Mouse (Mus musculus) liver, embryonic 14.5 days (tissue): Measurements from ENCODE around the gene Spc24.

ENCODE experiments used
- CTCF ChIP-seq: IDR thresholded peaks from 2 replicates; pipeline ENCODE4 v1.5.1; 2016; ENCODE audit warnings: antibody characterized with exemption, low read depth, control low read depth
- EP300 ChIP-seq: IDR thresholded peaks from 2 replicates; pipeline ENCODE4 v1.6.1; 2016; ENCODE audit warnings: antibody characterized with exemption, low read depth

- no peak for TF ChIP-seq EP300
- TF ChIP-seq CTCF = no peak
These were observed 43.1 kb downstream of the Spc24 start for GRCm38 (mm10) chr9:21717015-21717414.
